Comparison of ENCODE assay signal across 13 mouse cellular contexts in the genomic region with DNA sequence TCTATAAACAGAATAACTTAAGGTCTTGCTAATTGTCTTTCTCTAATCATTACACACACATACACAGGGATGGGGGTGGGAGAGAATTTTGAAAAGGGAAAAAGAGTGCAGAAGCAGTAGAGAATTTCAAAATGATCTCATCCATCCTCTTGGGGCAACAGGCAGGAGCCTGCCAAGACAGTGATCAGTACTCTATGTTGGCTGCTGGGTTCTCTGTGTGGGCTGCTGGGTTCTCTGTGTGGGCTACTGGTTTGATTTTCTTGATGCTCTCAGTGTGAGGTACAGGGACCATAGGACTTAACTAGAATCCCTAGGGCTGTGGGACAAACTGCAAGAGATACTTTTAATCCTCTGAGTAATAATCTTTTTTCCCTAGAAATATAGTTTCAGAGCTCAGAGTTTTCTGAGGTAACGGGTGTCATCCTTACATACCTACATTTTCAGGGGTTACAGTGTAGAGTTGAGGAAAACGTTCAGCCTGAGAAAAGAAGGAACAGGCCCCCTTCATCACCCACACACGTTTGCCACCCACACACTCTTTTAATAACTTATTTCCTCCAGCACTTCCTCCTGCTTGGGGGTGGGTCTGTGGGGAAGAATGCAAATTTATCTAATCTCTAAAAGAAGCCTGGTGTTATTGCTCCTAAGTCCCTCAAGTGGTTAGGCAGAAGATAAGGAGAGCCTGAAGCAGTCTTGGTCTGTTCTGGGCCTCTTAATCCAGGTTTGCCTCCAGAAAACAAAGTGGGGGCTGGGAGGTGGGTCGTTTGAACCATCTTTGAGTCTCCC.
DNase-seq lines count a peak whose midpoint lies in the region; ATAC-seq and TF ChIP-seq lines count a peak whose summit lies in the region.
"Had no signal": no experiment of that assay in that cellular context is flagged by ENCODE, and none has a peak within 500 bp of the region (broad histone marks: within the 10 kb centered on the region; RNA-seq: fewer than 3 reads in every experiment).

No protein-coding gene starts in this region.

- H3K27me3 ChIP-seq in heart, embryonic 16.5 days (ENCODE audit: control insufficient read depth, insufficient read depth, low read length), result no peaks in the 10 kb centered on the region; the same call in 1 of the 2 replicates
- H3K27me3 ChIP-seq in liver, postnatal 0 days (ENCODE audit: insufficient read depth, low read length), result no peaks in the 10 kb centered on the region
- H3K27me3 ChIP-seq in midbrain, embryonic 16.5 days (ENCODE audit: control insufficient read depth, insufficient read depth, low read depth, low read length), result no peaks in the 10 kb centered on the region
- H3K27me3 ChIP-seq: hindbrain, embryonic 12.5 days had no signal

- H3K27ac ChIP-seq in heart, embryonic 16.5 days (ENCODE audit: low read length), result peak overlapping the region; percentile 39; the same call in 1 of the 2 replicates
- H3K27ac ChIP-seq in liver, postnatal 0 days (ENCODE audit: low read depth), result peak overlapping the region; percentile 57
- H3K27ac ChIP-seq in midbrain, embryonic 16.5 days (ENCODE audit: low read length), result no peak overlapping the region
- H3K27ac ChIP-seq: forebrain, embryonic 10.5 days; hindbrain, embryonic 12.5 days had no signal

- peaks cover 9% of the 10 kb centered on the region for H3K4me1 ChIP-seq in heart, embryonic 16.5 days (ENCODE audit: control insufficient read depth, insufficient read depth, low read length)
- peaks cover 14% of the 10 kb centered on the region for H3K4me1 ChIP-seq in liver, postnatal 0 days (ENCODE audit: insufficient read depth)
- no peaks in the 10 kb centered on the region for H3K4me1 ChIP-seq in midbrain, embryonic 16.5 days (ENCODE audit: control insufficient read depth, insufficient read depth, low read length)
- H3K4me1 ChIP-seq: hindbrain, embryonic 12.5 days had no signal

- 14% methylated on average over 4 of the region's 4 CpGs for WGBS in heart, embryonic 16.5 days
- WGBS in liver, postnatal 0 days (ENCODE audit: insufficient replicate concordance), result 15% methylated on average over 4 of the region's 4 CpGs
- 47% methylated on average over 4 of the region's 4 CpGs for WGBS in midbrain, embryonic 16.5 days

- no peaks in the 10 kb centered on the region for H3K9me3 ChIP-seq in heart, embryonic 16.5 days (replicated peaks; ENCODE audit: control insufficient read depth, low read length)
- no peaks in the 10 kb centered on the region for H3K9me3 ChIP-seq in liver, postnatal 0 days (ENCODE audit: low read length)
- no peaks in the 10 kb centered on the region for H3K9me3 ChIP-seq in midbrain, embryonic 16.5 days (replicated peaks; ENCODE audit: control insufficient read depth, low read length, poor library complexity, severe bottlenecking)
- H3K9me3 ChIP-seq: forebrain, embryonic 10.5 days; hindbrain, embryonic 12.5 days had no signal

- no peaks in the 10 kb centered on the region for H3K36me3 ChIP-seq in heart, embryonic 16.5 days (ENCODE audit: control insufficient read depth, insufficient read depth)
- no peaks in the 10 kb centered on the region for H3K36me3 ChIP-seq in liver, postnatal 0 days (replicated peaks; ENCODE audit: insufficient read depth, low read length)
- no peaks in the 10 kb centered on the region for H3K36me3 ChIP-seq in midbrain, embryonic 16.5 days (ENCODE audit: control insufficient read depth, insufficient read depth, low read length)
- H3K36me3 ChIP-seq: forebrain, embryonic 10.5 days; hindbrain, embryonic 12.5 days had no signal

- DNase-seq in heart, postnatal 14 days, result no peak
- DNase-seq in B cell, adult 2 months, result peak; percentile 40 to 48
- DNase-seq in liver, postnatal 0 days, result no peak
- no peak for DNase-seq in cerebellum, postnatal 10 days
- DNase-seq: gastrocnemius, postnatal 10 days; kidney, postnatal 36 days; lung, postnatal 36 days had no signal

- TF ChIP-seq EP300 in liver, postnatal 0 days (IDR thresholded peaks at IDR 0.05; ENCODE audit: low read depth), result no peak

- no peak overlapping the region for H3K4me2 ChIP-seq in heart, embryonic 16.5 days (ENCODE audit: low read depth, low read length)
- H3K4me2 ChIP-seq in liver, postnatal 0 days (ENCODE audit: low read depth, low read length), result no peak overlapping the region
- H3K4me2 ChIP-seq in midbrain, embryonic 16.5 days (ENCODE audit: low read length), result no peak overlapping the region
- H3K4me2 ChIP-seq: hindbrain, embryonic 12.5 days had no signal

- ATAC-seq in heart, embryonic 16.5 days (replicated peaks; ENCODE audit: extremely low read depth, insufficient read depth, low FRiP score), result peak; percentile 47; the same call in 1 of the 2 replicates
- ATAC-seq in granulocyte monocyte progenitor cell, adult 5-6 weeks (replicated peaks; ENCODE audit: poor library complexity, severe bottlenecking), result peak; percentile 56
- peak; percentile 56; the same call in 1 of the 2 replicates for ATAC-seq in liver, postnatal 0 days
- no peak for ATAC-seq in midbrain, embryonic 16.5 days
- no peak for ATAC-seq in erythroid progenitor cell, adult 5-6 weeks (replicated peaks; ENCODE audit: low FRiP score, poor library complexity, severe bottlenecking)

- no peak overlapping the region for H3K4me3 ChIP-seq in heart, embryonic 16.5 days (ENCODE audit: low read length)
- H3K4me3 ChIP-seq in liver, postnatal 0 days (ENCODE audit: low read depth, low read length), result no peak overlapping the region
- H3K4me3 ChIP-seq in midbrain, embryonic 16.5 days (ENCODE audit: low read depth, low read length), result no peak overlapping the region
- H3K4me3 ChIP-seq: forebrain, embryonic 10.5 days; hindbrain, embryonic 12.5 days had no signal

- intact Hi-C loops in heart, postnatal 14 days (cut with DNase I), result no loop called here

- H3K9ac ChIP-seq in heart, embryonic 16.5 days (ENCODE audit: low read length), result no peak overlapping the region; the same call in 1 of the 2 replicates
- no peak overlapping the region for H3K9ac ChIP-seq in liver, postnatal 0 days (replicated peaks)
- no peak overlapping the region for H3K9ac ChIP-seq in midbrain, embryonic 16.5 days (ENCODE audit: low read depth, low read length)
- H3K9ac ChIP-seq: hindbrain, embryonic 12.5 days had no signal

- TF ChIP-seq CTCF in liver, postnatal 0 days (IDR thresholded peaks at IDR 0.05; ENCODE audit: low read depth), result no peak

Comparison
In these comparisons a context has a peak if more than half of its experiments do, and no peak if none do; other contexts are left out.
1. ATAC-seq: peak in heart, embryonic 16.5 days (single experiment), granulocyte monocyte progenitor cell, adult 5-6 weeks (single experiment) and liver, postnatal 0 days (single experiment); none in midbrain, embryonic 16.5 days (single experiment) and erythroid progenitor cell, adult 5-6 weeks (single experiment).
2. DNase-seq: peak in B cell, adult 2 months (2 of 2); none in heart, postnatal 14 days (0 of 2), liver, postnatal 0 days (single experiment) and cerebellum, postnatal 10 days (0 of 2).